In the genomic region with DNA sequence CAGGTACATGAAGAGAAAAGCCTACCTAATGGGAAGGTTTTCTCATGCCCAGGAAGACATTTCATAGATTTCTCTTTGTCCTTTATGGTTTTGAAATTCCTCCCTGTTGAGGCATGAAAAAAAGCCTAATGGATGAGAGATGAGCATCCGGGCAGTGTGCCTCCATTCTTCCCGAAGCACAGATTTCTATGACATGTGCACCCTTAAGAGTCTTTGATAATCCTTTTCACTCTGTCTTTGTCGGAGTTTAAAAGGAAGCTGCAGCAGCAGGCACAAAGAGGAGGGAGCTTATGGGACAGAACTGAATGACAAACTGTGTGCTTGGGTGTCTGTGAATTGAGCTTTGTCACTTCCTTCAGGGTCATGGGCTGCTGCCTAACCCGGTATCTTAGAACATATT, we compare ENCODE assay signal across 23 mouse cellular contexts. TPM values are rescaled to one million over a fixed set of nuclear protein-coding genes. Genes with fewer than 3 reads are reported as not detected.
DNase-seq lines count a peak whose midpoint lies in the region; ATAC-seq lines count a peak whose summit lies in the region.
"Had no signal": no experiment of that assay in that cellular context is flagged by ENCODE, and none has a peak within 500 bp of the region (broad histone marks: within the 10 kb centered on the region; RNA-seq: fewer than 3 reads in every experiment).

No protein-coding gene starts in this region.

- peak; percentile 14 for DNase-seq in midbrain, embryonic 10.5 days (ENCODE audit: low spot score)
- DNase-seq in midbrain, embryonic 11.5 days (ENCODE audit: low spot score, missing footprints), result no peak
- no peak for DNase-seq in midbrain, embryonic 14.5 days
- DNase-seq in gastrocnemius, postnatal 10 days, result no peak
- DNase-seq: adrenal gland, adult 2 months; adrenal gland, postnatal 10 days; adrenal gland, postnatal 25 days; B cell, adult 2 months; cerebellum, adult 11-12 months; cerebellum, adult 2 months; cerebellum, adult 9-10 months; cerebellum, postnatal 10 days; cerebellum, postnatal 25 days had no signal

- WGBS in forebrain, embryonic 13.5 days, result 31% methylated on average over 4 of the region's 4 CpGs
- WGBS in forebrain, embryonic 15.5 days, result 31% methylated on average over 4 of the region's 4 CpGs
- 22% methylated on average over 4 of the region's 4 CpGs for WGBS in midbrain, embryonic 10.5 days
- WGBS in midbrain, embryonic 11.5 days, result 24% methylated on average over 4 of the region's 4 CpGs
- 13% methylated on average over 4 of the region's 4 CpGs for WGBS in midbrain, embryonic 15.5 days
- 8% methylated on average over 4 of the region's 4 CpGs for WGBS in midbrain, embryonic 14.5 days
- WGBS in midbrain, embryonic 16.5 days, result 11% methylated on average over 4 of the region's 4 CpGs

- peaks cover 13% of the 10 kb centered on the region for H3K4me1 ChIP-seq in forebrain, embryonic 13.5 days
- H3K4me1 ChIP-seq in forebrain, embryonic 15.5 days, result 0 out of 2 replicates have a peak, but pooled peaks cover 5% of the 10 kb centered on the region
- H3K4me1 ChIP-seq in midbrain, embryonic 10.5 days, result peaks cover 14% of the 10 kb centered on the region
- H3K4me1 ChIP-seq in midbrain, embryonic 11.5 days (ENCODE audit: control insufficient read depth, insufficient read depth, low read length), result peaks cover 7% of the 10 kb centered on the region; the same call in 1 of the 2 replicates
- 0 out of 2 replicates have a peak, but pooled peaks cover 2% of the 10 kb centered on the region for H3K4me1 ChIP-seq in midbrain, embryonic 15.5 days
- 0 out of 2 replicates have a peak, but pooled peaks cover 5% of the 10 kb centered on the region for H3K4me1 ChIP-seq in midbrain, embryonic 14.5 days (ENCODE audit: control insufficient read depth, insufficient read depth, low read length)
- H3K4me1 ChIP-seq in midbrain, embryonic 16.5 days (ENCODE audit: control insufficient read depth, insufficient read depth, low read length), result no peaks in the 10 kb centered on the region
- H3K4me1 ChIP-seq: embryonic facial prominence, embryonic 10.5 days; embryonic facial prominence, embryonic 12.5 days had no signal

- no peak overlapping the region for H3K4me2 ChIP-seq in forebrain, embryonic 13.5 days
- no peak overlapping the region for H3K4me2 ChIP-seq in forebrain, embryonic 15.5 days (replicated peaks)
- no peak overlapping the region for H3K4me2 ChIP-seq in midbrain, embryonic 11.5 days
- H3K4me2 ChIP-seq in midbrain, embryonic 15.5 days, result no peak overlapping the region
- H3K4me2 ChIP-seq in midbrain, embryonic 14.5 days (ENCODE audit: low read length), result no peak overlapping the region
- no peak overlapping the region for H3K4me2 ChIP-seq in midbrain, embryonic 16.5 days (ENCODE audit: low read length)
- H3K4me2 ChIP-seq: embryonic facial prominence, embryonic 12.5 days had no signal

- no peaks in the 10 kb centered on the region for H3K27me3 ChIP-seq in forebrain, embryonic 13.5 days
- H3K27me3 ChIP-seq in forebrain, embryonic 15.5 days, result no peaks in the 10 kb centered on the region
- H3K27me3 ChIP-seq in midbrain, embryonic 10.5 days (ENCODE audit: low read depth, poor library complexity, severe bottlenecking), result no peaks in the 10 kb centered on the region
- H3K27me3 ChIP-seq in midbrain, embryonic 11.5 days (ENCODE audit: control insufficient read depth, insufficient read depth, low read length), result no peaks in the 10 kb centered on the region
- no peaks in the 10 kb centered on the region for H3K27me3 ChIP-seq in midbrain, embryonic 15.5 days (replicated peaks)
- H3K27me3 ChIP-seq in midbrain, embryonic 14.5 days (ENCODE audit: control insufficient read depth, insufficient read depth, low read length), result no peaks in the 10 kb centered on the region
- no peaks in the 10 kb centered on the region for H3K27me3 ChIP-seq in midbrain, embryonic 16.5 days (ENCODE audit: control insufficient read depth, insufficient read depth, low read depth, low read length)
- H3K27me3 ChIP-seq: CH12.LX; embryonic facial prominence, embryonic 12.5 days had no signal

- no peaks in the 10 kb centered on the region for H3K9me3 ChIP-seq in forebrain, embryonic 13.5 days (replicated peaks)
- no peaks in the 10 kb centered on the region for H3K9me3 ChIP-seq in forebrain, embryonic 15.5 days
- H3K9me3 ChIP-seq in midbrain, embryonic 10.5 days (replicated peaks), result no peaks in the 10 kb centered on the region
- H3K9me3 ChIP-seq in midbrain, embryonic 11.5 days (ENCODE audit: control insufficient read depth, low read length), result no peaks in the 10 kb centered on the region
- H3K9me3 ChIP-seq in midbrain, embryonic 15.5 days, result no peaks in the 10 kb centered on the region
- no peaks in the 10 kb centered on the region for H3K9me3 ChIP-seq in midbrain, embryonic 14.5 days (ENCODE audit: control insufficient read depth, low read length)
- no peaks in the 10 kb centered on the region for H3K9me3 ChIP-seq in midbrain, embryonic 16.5 days (replicated peaks; ENCODE audit: control insufficient read depth, low read length, poor library complexity, severe bottlenecking)
- H3K9me3 ChIP-seq: embryonic facial prominence, embryonic 10.5 days; embryonic facial prominence, embryonic 12.5 days; G1E had no signal

- no peaks in the 10 kb centered on the region for H3K36me3 ChIP-seq in forebrain, embryonic 13.5 days (ENCODE audit: poor library complexity, severe bottlenecking)
- no peaks in the 10 kb centered on the region for H3K36me3 ChIP-seq in forebrain, embryonic 15.5 days
- H3K36me3 ChIP-seq in midbrain, embryonic 10.5 days, result no peaks in the 10 kb centered on the region
- no peaks in the 10 kb centered on the region for H3K36me3 ChIP-seq in midbrain, embryonic 11.5 days (ENCODE audit: control insufficient read depth, insufficient read depth, low read length)
- no peaks in the 10 kb centered on the region for H3K36me3 ChIP-seq in midbrain, embryonic 15.5 days (replicated peaks)
- no peaks in the 10 kb centered on the region for H3K36me3 ChIP-seq in midbrain, embryonic 14.5 days (ENCODE audit: control insufficient read depth, insufficient read depth, low read length)
- H3K36me3 ChIP-seq in midbrain, embryonic 16.5 days (ENCODE audit: control insufficient read depth, insufficient read depth, low read length), result no peaks in the 10 kb centered on the region
- H3K36me3 ChIP-seq: embryonic facial prominence, embryonic 10.5 days; embryonic facial prominence, embryonic 12.5 days; G1E had no signal

- H3K9ac ChIP-seq in forebrain, embryonic 13.5 days, result no peak overlapping the region
- no peak overlapping the region for H3K9ac ChIP-seq in forebrain, embryonic 15.5 days (replicated peaks)
- H3K9ac ChIP-seq in midbrain, embryonic 11.5 days (ENCODE audit: low read length), result no peak overlapping the region; the same call in 1 of the 2 replicates
- H3K9ac ChIP-seq in midbrain, embryonic 15.5 days, result no peak overlapping the region
- H3K9ac ChIP-seq in midbrain, embryonic 14.5 days (replicated peaks; ENCODE audit: low read length), result no peak overlapping the region
- H3K9ac ChIP-seq in midbrain, embryonic 16.5 days (ENCODE audit: low read depth, low read length), result no peak overlapping the region
- H3K9ac ChIP-seq: embryonic facial prominence, embryonic 12.5 days had no signal

- no peak overlapping the region for H3K4me3 ChIP-seq in forebrain, embryonic 13.5 days
- H3K4me3 ChIP-seq in forebrain, embryonic 15.5 days, result no peak overlapping the region
- H3K4me3 ChIP-seq in midbrain, embryonic 10.5 days, result no peak overlapping the region
- no peak overlapping the region for H3K4me3 ChIP-seq in midbrain, embryonic 11.5 days (ENCODE audit: low read depth, low read length)
- H3K4me3 ChIP-seq in midbrain, embryonic 15.5 days, result no peak overlapping the region
- H3K4me3 ChIP-seq in midbrain, embryonic 14.5 days (replicated peaks; ENCODE audit: low read depth, low read length), result no peak overlapping the region
- no peak overlapping the region for H3K4me3 ChIP-seq in midbrain, embryonic 16.5 days (ENCODE audit: low read depth, low read length)
- H3K4me3 ChIP-seq: embryonic facial prominence, embryonic 10.5 days; embryonic facial prominence, embryonic 12.5 days had no signal

- no peak overlapping the region for H3K27ac ChIP-seq in forebrain, embryonic 13.5 days
- no peak overlapping the region for H3K27ac ChIP-seq in forebrain, embryonic 15.5 days (replicated peaks)
- H3K27ac ChIP-seq in midbrain, embryonic 10.5 days (replicated peaks), result peak overlapping the region; percentile 55
- no peak overlapping the region for H3K27ac ChIP-seq in midbrain, embryonic 11.5 days (ENCODE audit: low read depth, low read length)
- no peak overlapping the region for H3K27ac ChIP-seq in midbrain, embryonic 15.5 days
- H3K27ac ChIP-seq in midbrain, embryonic 14.5 days (replicated peaks; ENCODE audit: low read depth, low read length), result no peak overlapping the region
- H3K27ac ChIP-seq in midbrain, embryonic 16.5 days (ENCODE audit: low read length), result no peak overlapping the region
- H3K27ac ChIP-seq: embryonic facial prominence, embryonic 10.5 days; embryonic facial prominence, embryonic 12.5 days had no signal

- ATAC-seq in forebrain, embryonic 13.5 days, result 0 out of 2 replicates have a peak, but pooled peaks have one; percentile 38
- ATAC-seq in forebrain, embryonic 15.5 days (replicated peaks), result no peak
- no peak for ATAC-seq in midbrain, embryonic 11.5 days (ENCODE audit: low FRiP score)
- ATAC-seq in midbrain, embryonic 15.5 days (replicated peaks), result peak; percentile 76
- ATAC-seq in midbrain, embryonic 14.5 days (ENCODE audit: low FRiP score, low TSS enrichment), result no peak
- ATAC-seq in midbrain, embryonic 16.5 days, result peak; percentile 67
- ATAC-seq: CD4-positive, CD25-positive, alpha-beta regulatory T cell, adult 4 months; forebrain, embryonic 16.5 days had no signal

RNA-seq across cellular contexts. Expression of a gene that starts 45.2 kb away (rescaled TPM):
- 109 and 129 TPM in 2 replicates for polyA plus RNA-seq in forebrain, embryonic 13.5 days (2015; fragmentation: Nextera tagmentation; extraction: Ambion mirVana)
- polyA plus RNA-seq in forebrain, embryonic 15.5 days (2015; fragmentation: Nextera tagmentation; extraction: Ambion mirVana), result 181 TPM in 2 replicates
- polyA plus RNA-seq in midbrain, embryonic 10.5 days (2016; fragmentation: Nextera tagmentation; extraction: Ambion mirVana), result 39.7 and 65.1 TPM in 2 replicates
- polyA plus RNA-seq in midbrain, embryonic 11.5 days (2014; fragmentation: Nextera tagmentation; extraction: Ambion mirVana), result 83.1 and 89.8 TPM in 2 replicates
- polyA plus RNA-seq in midbrain, embryonic 15.5 days (2015; fragmentation: Nextera tagmentation; extraction: Ambion mirVana), result 129 and 137 TPM in 2 replicates
- 152 and 154 TPM in 2 replicates for polyA plus RNA-seq in midbrain, embryonic 14.5 days (2014; fragmentation: Nextera tagmentation; extraction: Ambion mirVana)
- 143 and 147 TPM in 2 replicates for polyA plus RNA-seq in midbrain, embryonic 16.5 days (2015; fragmentation: Nextera tagmentation; extraction: Ambion mirVana)
- 10 to 100 TPM; 86.2 to 86.6 TPM for total RNA-seq in gastrocnemius, postnatal 10 days (2021)
- polyA plus RNA-seq: CD4-positive, CD25-positive, alpha-beta regulatory T cell, adult 4 months; G1E had no signal

Comparison
In these comparisons a context has a peak if more than half of its experiments do, and no peak if none do; other contexts are left out.
1. ATAC-seq: peak in forebrain, embryonic 13.5 days (single experiment), midbrain, embryonic 15.5 days (single experiment) and midbrain, embryonic 16.5 days (single experiment); none in forebrain, embryonic 15.5 days (single experiment), midbrain, embryonic 11.5 days (single experiment) and midbrain, embryonic 14.5 days (single experiment).